Mouse (Mus musculus): Measurements from ENCODE around the gene Col4a3bp. TPM values are rescaled to one million over a fixed set of nuclear protein-coding genes. Genes with fewer than 3 reads are reported as not detected.

The Col4a3bp gene
- polyA plus RNA-seq, 1 experiment from 2014 or later = 10.0 TPM

DNA sequence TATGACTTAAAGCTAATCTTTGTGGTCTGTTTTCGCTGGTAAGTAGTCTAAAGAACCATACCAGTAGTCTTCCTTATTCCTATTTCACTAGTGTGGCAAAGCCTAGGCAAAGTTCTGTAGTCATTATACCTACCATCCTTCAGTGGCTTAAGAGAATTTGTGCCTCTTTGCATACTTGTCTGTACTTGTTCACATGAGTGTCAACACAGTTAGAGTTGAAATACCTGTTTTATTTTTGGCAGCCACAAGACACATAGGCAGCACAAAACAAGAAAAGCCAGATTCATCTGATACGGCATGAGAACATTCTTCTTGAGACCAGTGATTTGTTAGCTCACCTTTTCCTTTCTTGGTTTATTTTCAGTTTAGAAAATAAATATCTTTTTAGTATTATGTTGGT is 31.8 kb downstream of the Col4a3bp start:
- no peaks in the 10 kb centered on the region for H3K36me3 ChIP-seq (ENCODE audit: insufficient read depth, low read length)
- ATAC-seq = peak; percentile 91

GRCm38 (mm10) chr13:96579104-96579503 is 36.7 kb downstream of the Col4a3bp start:
- Histone ChIP-seq H3K4me1 (ENCODE audit: insufficient read depth, low read depth, low read length) (no peaks in the 10 kb centered on the region), H3K27me3 (replicated peaks; ENCODE audit: insufficient read depth, low read length) (no peaks in the 10 kb centered on the region), H3K9me3 (ENCODE audit: low read length) (no peaks in the 10 kb centered on the region), H3K27ac (ENCODE audit: low read length) (no peak overlapping the region), H3K9ac (replicated peaks; ENCODE audit: low read depth) (no peak overlapping the region), H3K36me3 (ENCODE audit: insufficient read depth, low read length) (no peaks in the 10 kb centered on the region), H3K4me3 (ENCODE audit: low read depth, low read length) (no peak overlapping the region), H3K4me2 (replicated peaks; ENCODE audit: low read depth, low read length) (no peak overlapping the region)
- no peak for ATAC-seq
- TF ChIP-seq CTCF (IDR thresholded peaks at IDR 0.05) = no peak
- no peak for TF ChIP-seq EP300 (IDR thresholded peaks at IDR 0.05)
- DNase-seq (ENCODE audit: low spot score) = no peak
- 79% methylated on average over 2 of the region's 2 CpGs for WGBS

More for the DNA sequence above, 31.8 kb downstream of the Col4a3bp start:
- Histone ChIP-seq H3K9ac (replicated peaks; ENCODE audit: low read depth) (no peak overlapping the region), H3K4me1 (ENCODE audit: insufficient read depth, low read depth, low read length) (no peaks in the 10 kb centered on the region; the same call in 1 of the 2 replicates), H3K27me3 (replicated peaks; ENCODE audit: insufficient read depth, low read length) (no peaks in the 10 kb centered on the region), H3K27ac (ENCODE audit: low read length) (no peak overlapping the region), H3K4me3 (ENCODE audit: low read depth, low read length) (no peak overlapping the region), H3K9me3 (ENCODE audit: low read length) (no peaks in the 10 kb centered on the region), H3K4me2 (replicated peaks; ENCODE audit: low read depth, low read length) (no peak overlapping the region)
- TF ChIP-seq CTCF (IDR thresholded peaks at IDR 0.05) (no peak), EP300 (IDR thresholded peaks at IDR 0.05) (peak; percentile 89)
- DNase-seq (ENCODE audit: low spot score) = peak; percentile 82
- 72% methylated on average over 2 of the region's 2 CpGs for WGBS

DNA sequence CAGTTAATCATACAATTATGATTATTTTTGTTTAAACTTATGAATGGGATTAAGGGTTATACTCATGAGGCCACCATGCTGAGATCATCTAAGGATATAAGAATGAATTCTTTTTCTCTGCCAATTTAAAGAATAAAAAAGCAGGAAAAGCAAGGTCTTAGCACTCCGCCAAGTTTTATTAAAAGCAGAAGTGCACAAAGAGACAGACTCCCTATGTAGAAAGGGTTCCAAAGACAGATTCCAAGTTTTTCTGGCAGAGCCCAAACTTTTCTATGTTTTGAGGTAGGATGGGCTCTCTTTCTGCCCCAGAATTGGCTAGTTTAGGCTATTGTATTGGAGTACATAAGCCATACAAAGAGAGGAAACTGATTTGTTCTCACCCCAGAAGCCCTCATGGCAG is 37.6 kb downstream of the Col4a3bp start:
- H3K4me1 ChIP-seq (ENCODE audit: insufficient read depth, low read depth, low read length) = no peaks in the 10 kb centered on the region
- WGBS = 76% methylated on average over 1 of the region's 1 CpGs
- no peak for DNase-seq (ENCODE audit: low spot score)
- no peak for TF ChIP-seq CTCF (IDR thresholded peaks at IDR 0.05)
- no peak for TF ChIP-seq EP300 (IDR thresholded peaks at IDR 0.05)
- no peak overlapping the region for H3K4me2 ChIP-seq (replicated peaks; ENCODE audit: low read depth, low read length)
- H3K9me3 ChIP-seq (ENCODE audit: low read length) = no peaks in the 10 kb centered on the region
- no peak for ATAC-seq
- H3K9ac ChIP-seq (replicated peaks; ENCODE audit: low read depth) = no peak overlapping the region
- no peak overlapping the region for H3K4me3 ChIP-seq (ENCODE audit: low read depth, low read length)
- H3K36me3 ChIP-seq (ENCODE audit: insufficient read depth, low read length) = no peaks in the 10 kb centered on the region
- H3K27ac ChIP-seq (ENCODE audit: low read length) = no peak overlapping the region
- no peaks in the 10 kb centered on the region for H3K27me3 ChIP-seq (replicated peaks; ENCODE audit: insufficient read depth, low read length)

- no peak for DNase-seq (ENCODE audit: low spot score)
- H3K27me3 ChIP-seq (replicated peaks; ENCODE audit: insufficient read depth, low read length) = no peaks in the 10 kb centered on the region
- no peak overlapping the region for H3K27ac ChIP-seq (ENCODE audit: low read length)
- TF ChIP-seq CTCF (IDR thresholded peaks at IDR 0.05) = no peak
- TF ChIP-seq EP300 (IDR thresholded peaks at IDR 0.05) = no peak
- H3K9ac ChIP-seq (replicated peaks; ENCODE audit: low read depth) = no peak overlapping the region
- H3K4me3 ChIP-seq (ENCODE audit: low read depth, low read length) = no peak overlapping the region
- H3K4me2 ChIP-seq (replicated peaks; ENCODE audit: low read depth, low read length) = no peak overlapping the region
- H3K9me3 ChIP-seq (ENCODE audit: low read length) = no peaks in the 10 kb centered on the region
- 89% methylated on average over 2 of the region's 2 CpGs for WGBS
- ATAC-seq = no peak
- no peaks in the 10 kb centered on the region for H3K4me1 ChIP-seq (ENCODE audit: insufficient read depth, low read depth, low read length)
- H3K36me3 ChIP-seq (ENCODE audit: insufficient read depth, low read length) = no peaks in the 10 kb centered on the region
Observed at GRCm38 (mm10) chr13:96584201-96584600, 41.8 kb downstream of the Col4a3bp start.

DNA sequence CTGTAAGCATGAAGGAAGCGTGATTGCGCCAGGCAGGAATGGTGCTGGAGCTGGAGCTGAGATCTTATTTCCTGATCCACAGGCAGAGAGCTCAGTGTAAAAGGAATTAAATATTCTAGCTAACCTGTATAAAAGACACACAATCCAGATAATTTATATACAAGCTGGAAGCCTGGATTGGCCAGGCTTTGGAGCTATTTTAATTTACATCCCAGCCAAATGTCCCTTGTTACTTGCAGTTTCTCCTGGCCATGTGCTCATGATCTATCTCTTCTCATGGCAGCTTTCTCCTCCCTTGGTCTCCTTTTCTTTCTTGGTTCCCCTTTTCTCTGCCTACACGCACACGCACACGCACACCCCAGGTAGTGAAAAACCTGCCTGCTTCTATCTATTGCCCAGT is 44.1 kb downstream of the Col4a3bp start:
- H3K4me3 ChIP-seq (ENCODE audit: low read depth, low read length) = no peak overlapping the region
- H3K27ac ChIP-seq (ENCODE audit: low read length) = no peak overlapping the region
- DNase-seq (ENCODE audit: low spot score) (no peak), ATAC-seq (no peak)
- no peaks in the 10 kb centered on the region for H3K4me1 ChIP-seq (ENCODE audit: insufficient read depth, low read depth, low read length)
- no peaks in the 10 kb centered on the region for H3K36me3 ChIP-seq (ENCODE audit: insufficient read depth, low read length)
- TF ChIP-seq CTCF (IDR thresholded peaks at IDR 0.05) (no peak), EP300 (IDR thresholded peaks at IDR 0.05) (no peak)
- no peaks in the 10 kb centered on the region for H3K27me3 ChIP-seq (replicated peaks; ENCODE audit: insufficient read depth, low read length)
- H3K9me3 ChIP-seq (ENCODE audit: low read length) = no peaks in the 10 kb centered on the region
- 95% methylated on average over 5 of the region's 5 CpGs for WGBS
- no peak overlapping the region for H3K9ac ChIP-seq (replicated peaks; ENCODE audit: low read depth)
- H3K4me2 ChIP-seq (replicated peaks; ENCODE audit: low read depth, low read length) = no peak overlapping the region

GRCm38 (mm10) chr13:96588642-96589041 is 46.2 kb downstream of the Col4a3bp start:
- H3K9ac ChIP-seq (replicated peaks; ENCODE audit: low read depth) = no peak overlapping the region
- H3K4me2 ChIP-seq (replicated peaks; ENCODE audit: low read depth, low read length) = no peak overlapping the region
- TF ChIP-seq EP300 (IDR thresholded peaks at IDR 0.05) (no peak), CTCF (IDR thresholded peaks at IDR 0.05) (no peak)
- WGBS = 96% methylated on average over 1 of the region's 1 CpGs
- no peaks in the 10 kb centered on the region for H3K4me1 ChIP-seq (ENCODE audit: insufficient read depth, low read depth, low read length)
- H3K27me3 ChIP-seq (replicated peaks; ENCODE audit: insufficient read depth, low read length) = no peaks in the 10 kb centered on the region
- ATAC-seq (no peak), DNase-seq (ENCODE audit: low spot score) (no peak)
- no peak overlapping the region for H3K4me3 ChIP-seq (ENCODE audit: low read depth, low read length)
- no peak overlapping the region for H3K27ac ChIP-seq (ENCODE audit: low read length)
- no peaks in the 10 kb centered on the region for H3K36me3 ChIP-seq (ENCODE audit: insufficient read depth, low read length)
- no peaks in the 10 kb centered on the region for H3K9me3 ChIP-seq (ENCODE audit: low read length)

DNA sequence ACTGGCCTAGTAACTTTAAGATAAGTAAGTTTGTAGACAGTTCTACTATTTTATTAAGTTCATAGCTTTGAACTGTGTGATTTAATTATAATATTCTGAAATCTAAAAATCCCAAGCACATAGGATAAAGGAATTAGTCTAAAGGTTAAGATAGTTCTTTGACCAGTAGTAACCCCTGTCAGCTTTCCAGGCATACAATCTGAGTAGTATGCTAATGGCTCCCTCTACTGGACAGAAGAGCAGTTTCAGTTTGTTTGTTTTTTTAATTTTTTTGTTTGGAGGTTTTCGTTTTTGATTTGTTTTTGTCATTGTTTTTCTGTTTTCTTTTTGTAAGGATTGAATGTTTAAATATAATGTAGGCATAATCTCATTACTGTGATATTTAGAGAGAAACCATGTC is 51.2 kb downstream of the Col4a3bp start:
- peak; percentile 54 for TF ChIP-seq EP300 (IDR thresholded peaks at IDR 0.05)
- peak; percentile 82 for TF ChIP-seq CTCF (IDR thresholded peaks at IDR 0.05)
- 4% methylated on average over 1 of the region's 1 CpGs for WGBS
- Histone ChIP-seq H3K9me3 (ENCODE audit: low read length) (no peaks in the 10 kb centered on the region), H3K4me3 (ENCODE audit: low read depth, low read length) (no peak overlapping the region), H3K9ac (replicated peaks; ENCODE audit: low read depth) (no peak overlapping the region), H3K4me1 (ENCODE audit: insufficient read depth, low read depth, low read length) (no peaks in the 10 kb centered on the region), H3K27me3 (replicated peaks; ENCODE audit: insufficient read depth, low read length) (no peaks in the 10 kb centered on the region), H3K4me2 (replicated peaks; ENCODE audit: low read depth, low read length) (no peak overlapping the region), H3K27ac (ENCODE audit: low read length) (no peak overlapping the region), H3K36me3 (ENCODE audit: insufficient read depth, low read length) (no peaks in the 10 kb centered on the region)
- ATAC-seq (peak; percentile 52; the same call in 1 of the 2 replicates), DNase-seq (ENCODE audit: low spot score) (peak; percentile 91)

All from lung, postnatal 0 days (tissue).